Mouse (Mus musculus) ovary, postnatal 14 days (tissue): Measurements from ENCODE around the gene Galnt10.

Experiments
- DNase-seq: peaks from one replicate; pipeline ENCODE4 v3.0.0; 2022; ENCODE audit warnings: low spot score

The Galnt10 gene

GRCm38 (mm10) chr11:57643691-57644090, 1.6 kb upstream of the Galnt10 start:
- DNase-seq, result no peak

- DNase-seq, result no peak
These were observed 811 bp upstream of the Galnt10 start for GRCm38 (mm10) chr11:57644245-57645017.

- no peak for DNase-seq
These were observed 605 bp downstream of the Galnt10 start for GRCm38 (mm10) chr11:57645847-57646246.

GRCm38 (mm10) chr11:57646416-57646815, 1.2 kb downstream of the Galnt10 start:
- DNase-seq, result no peak

GRCm38 (mm10) chr11:57646940-57647339, 1.7 kb downstream of the Galnt10 start:
- DNase-seq, result no peak

GRCm38 (mm10) chr11:57647446-57647845, 2.2 kb downstream of the Galnt10 start:
- no peak for DNase-seq

- DNase-seq, result no peak
These were observed 3.1 kb downstream of the Galnt10 start for GRCm38 (mm10) chr11:57648196-57648800.

GRCm38 (mm10) chr11:57649269-57649668, 4.0 kb downstream of the Galnt10 start:
- no peak for DNase-seq

- DNase-seq, result no peak
These were observed 4.4 kb downstream of the Galnt10 start for GRCm38 (mm10) chr11:57649671-57650070.

GRCm38 (mm10) chr11:57650867-57651266, 5.6 kb downstream of the Galnt10 start:
- DNase-seq, result no peak

GRCm38 (mm10) chr11:57651281-57651810, 6.1 kb downstream of the Galnt10 start:
- DNase-seq, result no peak

- DNase-seq, result no peak
These were observed 7.1 kb downstream of the Galnt10 start for GRCm38 (mm10) chr11:57652206-57652922.

- no peak for DNase-seq
These were observed 7.8 kb downstream of the Galnt10 start for GRCm38 (mm10) chr11:57652923-57653660.

GRCm38 (mm10) chr11:57653796-57654195, 8.6 kb downstream of the Galnt10 start:
- no peak for DNase-seq

- no peak for DNase-seq
These were observed 9.1 kb downstream of the Galnt10 start for GRCm38 (mm10) chr11:57654386-57654785.

GRCm38 (mm10) chr11:57654977-57655397, 9.7 kb downstream of the Galnt10 start:
- DNase-seq, result no peak

GRCm38 (mm10) chr11:57655669-57656325, 10.6 kb downstream of the Galnt10 start:
- no peak for DNase-seq

GRCm38 (mm10) chr11:57656602-57657275, 11.5 kb downstream of the Galnt10 start:
- no peak for DNase-seq

GRCm38 (mm10) chr11:57657370-57658072, 12.3 kb downstream of the Galnt10 start:
- no peak for DNase-seq

- DNase-seq, result no peak
These were observed 13.0 kb downstream of the Galnt10 start for GRCm38 (mm10) chr11:57658214-57658613.
